Mouse (Mus musculus): ENCODE measurements around the gene Nme6.

The Nme6 gene

DNA sequence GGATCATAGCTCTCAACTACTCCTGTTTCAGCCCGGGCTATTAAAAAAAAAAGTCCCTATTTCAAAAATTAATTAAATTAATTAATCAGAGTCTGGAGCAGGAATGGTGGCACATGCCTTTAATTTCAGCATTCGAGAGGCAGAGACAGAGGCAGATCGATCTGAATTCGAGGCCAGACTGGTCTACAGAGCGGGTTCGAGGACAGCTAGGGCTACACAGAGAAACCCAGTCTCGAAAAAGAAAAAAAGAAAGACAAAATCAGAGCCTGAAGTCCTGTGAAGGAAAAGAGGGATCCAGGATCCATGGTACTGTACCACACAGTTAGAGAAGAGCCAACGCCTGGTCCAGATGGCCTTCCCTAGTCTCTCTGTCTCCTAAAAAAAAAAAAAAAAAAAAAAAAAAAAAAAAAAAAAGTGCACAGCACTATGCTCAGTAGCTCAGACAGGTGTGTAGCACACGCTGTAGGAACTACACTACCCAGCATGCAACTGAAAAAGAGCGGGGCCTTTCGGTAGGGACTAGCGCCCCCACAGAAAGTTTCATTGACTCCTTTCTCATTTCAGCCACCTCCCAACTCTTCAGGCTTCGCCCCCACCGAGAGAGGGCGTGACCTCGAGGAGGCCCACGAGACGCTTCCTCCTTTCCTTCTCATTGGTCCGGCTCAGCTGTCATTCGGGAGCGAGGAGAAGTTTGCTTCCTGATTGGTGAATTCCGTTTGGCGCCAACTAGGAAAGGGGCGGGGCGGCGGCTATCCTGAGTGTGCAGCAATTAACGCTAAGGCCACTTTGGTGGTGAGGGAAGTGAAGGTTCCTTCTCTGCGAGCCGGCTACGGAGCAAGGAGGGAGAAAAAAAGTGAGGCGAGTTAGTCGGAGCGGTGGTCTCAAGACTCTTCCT is 42.5 kb downstream of the Nme6 start, which contains the start of gene Cdc25a:
Gene Cdc25a (plus strand): TSS at position 783 of the 895 bp plus-strand sequence.
- DNase-seq = peak; percentile 99

DNA sequence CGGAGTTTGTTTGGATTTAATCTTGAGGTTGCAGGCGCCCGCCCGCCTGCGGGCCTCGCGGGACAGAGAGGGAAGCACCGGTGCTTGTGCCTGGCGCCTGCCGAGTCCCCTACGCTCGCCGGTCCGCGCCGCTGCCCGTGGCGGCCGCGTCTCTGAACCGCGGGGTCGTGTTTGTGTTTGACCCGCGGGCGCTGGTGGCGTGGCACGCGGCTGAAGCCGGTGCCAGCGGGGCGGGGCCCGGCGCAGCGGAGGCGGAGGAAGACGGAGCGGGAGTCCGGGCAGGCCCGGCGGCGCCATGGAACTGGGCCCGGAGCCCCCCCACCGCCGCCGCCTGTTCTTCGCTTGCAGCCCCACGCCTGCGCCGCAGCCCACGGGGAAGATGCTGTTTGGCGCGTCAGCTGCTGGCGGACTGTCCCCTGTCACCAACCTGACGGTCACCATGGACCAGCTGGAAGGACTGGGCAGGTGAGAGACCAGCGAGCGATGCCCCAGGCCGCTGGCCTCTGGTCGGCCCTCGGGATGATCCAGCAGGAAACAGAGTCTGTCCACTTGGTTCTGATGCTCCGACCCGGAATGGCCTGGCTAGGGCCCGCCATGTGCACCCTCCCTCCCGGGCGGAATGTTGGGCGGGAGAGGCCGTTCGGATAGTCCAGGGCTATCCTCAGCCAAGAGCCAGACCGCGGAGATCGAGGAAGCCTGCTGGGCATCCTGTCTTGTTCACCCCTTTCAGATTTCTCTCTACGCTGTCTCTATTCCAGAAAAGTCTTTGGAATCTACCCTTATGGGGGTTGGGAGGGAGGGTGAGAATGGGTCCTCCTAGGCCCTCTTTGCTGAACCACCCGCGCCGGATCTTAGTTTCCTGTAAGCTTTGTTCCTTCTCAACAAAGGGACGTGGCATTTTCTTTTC is 43.4 kb downstream of the Nme6 start:
- peak; percentile 56 for DNase-seq

DNA sequence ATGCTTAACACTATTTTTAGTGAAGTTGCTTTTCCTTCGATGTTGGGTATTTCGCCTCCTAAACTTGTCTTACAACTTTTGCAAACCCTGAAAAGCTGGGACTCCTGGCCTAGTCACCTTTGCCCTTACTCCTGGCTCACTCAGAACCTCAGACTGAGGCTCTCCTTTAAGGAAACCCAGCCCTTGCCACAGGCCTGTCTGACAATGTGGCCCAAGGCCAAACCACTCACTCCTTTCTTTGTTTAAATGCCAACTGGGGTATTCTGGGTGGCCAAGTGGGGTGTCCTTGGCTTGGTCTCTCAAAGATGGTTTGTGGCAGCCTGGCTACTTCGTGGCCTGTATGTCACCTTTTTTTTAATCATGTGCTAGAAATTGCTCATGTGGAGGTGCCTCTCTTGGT is 44.2 kb downstream of the Nme6 start:
- DNase-seq = peak; percentile 40

DNA sequence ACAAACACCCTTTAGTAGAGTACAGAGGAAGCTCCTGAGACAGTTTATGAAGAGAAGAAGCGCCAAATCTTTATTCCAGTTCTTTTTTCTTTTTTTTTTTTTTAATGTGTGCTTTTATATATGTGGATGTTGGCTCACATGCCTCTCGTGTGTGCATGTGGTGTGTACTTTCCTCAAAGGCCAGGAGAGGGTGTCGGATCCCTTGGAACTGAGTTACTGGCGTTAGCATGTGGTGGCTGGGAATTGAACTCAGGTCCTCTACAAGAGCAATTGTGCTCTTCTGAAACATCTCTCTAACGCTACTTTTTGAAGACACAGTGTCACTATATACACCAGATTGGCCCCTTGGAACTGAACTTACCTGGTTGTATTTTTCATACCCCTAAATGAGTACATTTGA is 45.1 kb downstream of the Nme6 start:
- DNase-seq = no peak

DNA sequence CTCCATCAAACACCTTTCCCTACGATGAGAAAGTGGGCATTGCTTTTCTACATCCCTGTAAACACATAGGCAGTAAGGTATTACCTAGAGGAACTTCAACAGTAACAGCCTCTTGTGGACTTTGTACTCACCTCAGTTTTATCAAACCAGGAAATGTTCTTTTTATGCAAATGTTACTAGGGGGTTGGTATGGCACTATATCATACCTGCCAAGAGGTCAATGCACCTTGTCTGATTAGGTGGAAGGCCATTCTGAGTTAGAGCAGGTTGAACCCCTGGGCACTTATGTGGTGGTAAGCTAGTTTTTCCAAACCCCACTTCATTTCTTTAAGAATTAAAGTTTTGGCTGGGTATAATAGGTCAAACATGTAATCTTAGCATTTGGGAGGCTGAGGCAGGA is 46.8 kb downstream of the Nme6 start:
- DNase-seq = no peak

DNA sequence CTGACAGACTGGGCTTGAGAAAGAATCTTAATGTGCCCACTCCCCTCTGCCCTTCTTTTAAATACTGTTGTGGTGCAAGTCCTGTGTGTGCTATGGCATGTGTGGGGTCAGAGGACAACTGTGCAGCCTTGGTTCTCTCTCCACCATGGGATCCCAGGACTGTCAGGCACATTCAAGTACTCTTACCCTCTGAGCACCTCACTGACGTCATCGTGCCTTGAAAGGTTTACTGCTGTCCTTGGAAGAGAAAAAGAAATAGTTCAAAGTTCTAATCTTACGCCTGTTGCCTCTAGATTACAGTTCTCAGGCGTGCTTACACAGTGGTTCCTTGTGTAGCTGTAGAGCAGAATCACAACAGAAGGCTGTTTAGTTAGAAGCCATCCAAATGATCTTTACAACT is 53.7 kb downstream of the Nme6 start:
- no peak for DNase-seq

DNA sequence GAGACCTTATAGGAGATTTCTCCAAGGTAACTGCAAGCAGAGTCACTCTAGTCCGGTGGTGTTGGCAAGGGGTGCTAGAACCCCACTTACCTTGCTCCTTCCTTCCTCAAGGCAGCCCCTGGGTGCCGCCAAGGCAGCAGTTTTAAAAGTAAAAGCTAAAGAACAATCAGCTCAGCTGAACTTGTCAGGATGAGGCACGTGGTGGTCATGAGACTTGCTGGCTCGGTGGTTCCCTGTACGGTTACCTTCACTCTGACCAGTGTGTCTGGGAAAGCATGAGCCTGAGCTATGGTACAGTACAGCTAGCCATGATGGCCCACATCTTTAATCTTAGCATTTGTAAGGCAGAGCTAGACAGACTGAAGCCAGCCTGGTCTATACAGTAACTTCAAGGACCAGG is 54.8 kb downstream of the Nme6 start:
- peak; percentile 47 for DNase-seq

DNA sequence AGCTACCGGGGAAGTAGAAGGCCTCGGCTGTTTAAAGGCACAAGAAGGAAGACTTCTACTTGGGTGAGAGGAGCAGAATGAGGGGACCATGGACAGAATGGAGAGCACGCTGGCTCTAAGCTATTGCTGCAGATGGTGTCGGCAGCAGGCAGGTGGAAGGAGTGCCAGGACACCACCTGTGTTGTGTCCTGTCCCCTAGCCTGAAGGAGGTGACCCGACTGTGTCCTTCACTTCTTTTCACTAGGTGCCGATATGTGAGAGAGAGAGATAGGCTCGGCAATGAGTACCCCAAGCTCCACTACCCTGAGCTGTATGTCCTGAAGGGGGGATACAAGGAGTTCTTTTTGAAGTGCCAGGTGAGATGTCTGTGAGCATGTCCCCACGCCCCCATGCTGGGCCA is 59.0 kb downstream of the Nme6 start:
- no peak for DNase-seq
